Mouse (Mus musculus): Measurements from ENCODE around the gene Mef2a.
A peak's percentile ranks its signal among the peaks of the same experiment; 100 is the strongest.
"Not testable (repeated sequence)": the region's sequence is repeated elsewhere in the genome, so short reads cannot be mapped to it uniquely, and the experiment has no call there.

The Mef2a gene

GRCm38 (mm10) chr7:67369645-67370044 is 3.0 kb downstream of the Mef2a start:
- DNase-seq = no peak

GRCm38 (mm10) chr7:67368394-67368793 is 4.3 kb downstream of the Mef2a start:
- no peak for DNase-seq

- no peak for DNase-seq
These were observed 12.1 kb downstream of the Mef2a start for GRCm38 (mm10) chr7:67360588-67360987.

- no peak for DNase-seq
These were observed 12.8 kb downstream of the Mef2a start for GRCm38 (mm10) chr7:67359863-67360262.

GRCm38 (mm10) chr7:67355870-67356269 is 16.8 kb downstream of the Mef2a start:
- no peak for DNase-seq

- DNase-seq = no peak
These were observed 19.0 kb downstream of the Mef2a start for GRCm38 (mm10) chr7:67353667-67354066.

- DNase-seq = no peak
These were observed 19.7 kb downstream of the Mef2a start for GRCm38 (mm10) chr7:67352989-67353388.

GRCm38 (mm10) chr7:67344443-67344842 is 28.2 kb downstream of the Mef2a start:
- DNase-seq = no peak

GRCm38 (mm10) chr7:67342067-67342625 is 30.5 kb downstream of the Mef2a start:
- DNase-seq = no peak

- DNase-seq = no peak
These were observed 52.3 kb downstream of the Mef2a start for GRCm38 (mm10) chr7:67320359-67320758.

GRCm38 (mm10) chr7:67318697-67319096 is 54.0 kb downstream of the Mef2a start:
- no peak for DNase-seq

- no peak for DNase-seq
These were observed 59.5 kb downstream of the Mef2a start for GRCm38 (mm10) chr7:67313200-67313599.

- no peak for DNase-seq
These were observed 62.5 kb downstream of the Mef2a start for GRCm38 (mm10) chr7:67310151-67310550.

GRCm38 (mm10) chr7:67308102-67308501 is 64.6 kb downstream of the Mef2a start:
- DNase-seq = no peak

GRCm38 (mm10) chr7:67307078-67307477 is 65.6 kb downstream of the Mef2a start:
- no peak for DNase-seq

- no peak for DNase-seq
These were observed 67.7 kb downstream of the Mef2a start for GRCm38 (mm10) chr7:67304937-67305336.

GRCm38 (mm10) chr7:67296419-67296818 is 76.2 kb downstream of the Mef2a start:
- DNase-seq = no peak

GRCm38 (mm10) chr7:67291356-67291755 is 81.3 kb downstream of the Mef2a start:
- no peak for DNase-seq

GRCm38 (mm10) chr7:67287456-67287855 is 85.2 kb downstream of the Mef2a start:
- DNase-seq = no peak

- no peak for DNase-seq
These were observed 89.1 kb downstream of the Mef2a start for GRCm38 (mm10) chr7:67283581-67283980.

- not testable (repeated sequence) for DNase-seq
These were observed 102.2 kb downstream of the Mef2a start for GRCm38 (mm10) chr7:67270447-67270846.

GRCm38 (mm10) chr7:67259828-67260563 is 112.7 kb downstream of the Mef2a start:
- peak; percentile 43 to 67 for DNase-seq

- no peak for DNase-seq
These were observed 126.6 kb downstream of the Mef2a start for GRCm38 (mm10) chr7:67246067-67246466.

- no peak for DNase-seq
These were observed 127.4 kb downstream of the Mef2a start for GRCm38 (mm10) chr7:67245255-67245654.

GRCm38 (mm10) chr7:67243894-67244282 is 128.8 kb downstream of the Mef2a start:
- DNase-seq = no peak
